ENCODE assay signal across 16 mouse cellular contexts in genomic region chr3:157664486-157665041, GRCm38 (mm10).
"Had no signal": no experiment of that assay in that cellular context is flagged by ENCODE, and none has a peak within 500 bp of the region (broad histone marks: within the 10 kb centered on the region; RNA-seq: fewer than 3 reads in every experiment).

No protein-coding gene starts in this region.

- H3K4me3 ChIP-seq: lung, embryonic 15.5 days; megakaryocyte, embryonic 14.5 days; midbrain, embryonic 13.5 days; midbrain, embryonic 15.5 days; neural tube, embryonic 12.5 days; stomach, embryonic 15.5 days had no signal

- H3K4me1 ChIP-seq: lung, embryonic 15.5 days; midbrain, embryonic 13.5 days; midbrain, embryonic 15.5 days; neural tube, embryonic 12.5 days; stomach, embryonic 15.5 days had no signal

- H3K9me3 ChIP-seq: lung, embryonic 15.5 days; megakaryocyte, embryonic 14.5 days; midbrain, embryonic 13.5 days; midbrain, embryonic 15.5 days; neural tube, embryonic 12.5 days; stomach, embryonic 15.5 days had no signal

- DNase-seq: lung, postnatal 14 days; lung, postnatal 36 days; right cerebral cortex, postnatal 14 days; thymus, adult 2 months; thymus, postnatal 25 days; thymus, postnatal 4 days had no signal

- H3K4me2 ChIP-seq: lung, embryonic 15.5 days; midbrain, embryonic 11.5 days; midbrain, embryonic 13.5 days; midbrain, embryonic 15.5 days; neural tube, embryonic 12.5 days; stomach, embryonic 15.5 days had no signal

- H3K27ac ChIP-seq: lung, embryonic 15.5 days; macrophage; midbrain, embryonic 13.5 days; midbrain, embryonic 15.5 days; neural tube, embryonic 12.5 days; stomach, embryonic 15.5 days; stomach, postnatal 0 days had no signal

- ATAC-seq: lung, postnatal 0 days; midbrain, embryonic 13.5 days; midbrain, embryonic 15.5 days had no signal

- H3K27me3 ChIP-seq: lung, embryonic 15.5 days; megakaryocyte, embryonic 14.5 days; midbrain, embryonic 13.5 days; midbrain, embryonic 15.5 days; neural tube, embryonic 12.5 days; stomach, embryonic 15.5 days had no signal

- H3K9ac ChIP-seq: lung, embryonic 15.5 days; midbrain, embryonic 13.5 days; midbrain, embryonic 15.5 days; neural tube, embryonic 12.5 days; stomach, embryonic 15.5 days had no signal

- H3K36me3 ChIP-seq: lung, embryonic 15.5 days; midbrain, embryonic 13.5 days; midbrain, embryonic 15.5 days; neural tube, embryonic 12.5 days; stomach, embryonic 15.5 days had no signal
